Mouse (Mus musculus) CH12.LX (cell line): ENCODE data around the gene Cxcr2. TPM values are rescaled to one million over a fixed set of nuclear protein-coding genes. Genes with fewer than 3 reads are reported as not detected.

Experiments
- DNase-seq: peaks from one replicate; pipeline ENCODE4 v3.0.0-alpha.2; 2013; ENCODE audit errors: extremely low read depth
- H3K27ac ChIP-seq: 2 replicates; pipeline ENCODE4 v1.5.1; 2012; ENCODE audit warnings: low read depth, mild to moderate bottlenecking, control low read depth, moderate library complexity; ENCODE audit not compliant: insufficient read depth
- H3K27me3 ChIP-seq: replicated peaks from 2 replicates; pipeline ENCODE3; 2012; ENCODE audit warnings: inconsistent platforms
- H3K36me3 ChIP-seq, 2 experiments: replicated peaks in 1 of 2; 2 replicates each; pipeline versions ENCODE3 to v1.6.1; 2012; ENCODE audit warnings: inconsistent platforms in 1 of 2, low read length in 1 of 2, mild to moderate bottlenecking in 1 of 2, mixed read lengths in 1 of 2, moderate library complexity in 1 of 2; ENCODE audit not compliant: control insufficient read depth in 1 of 2, insufficient read depth in 1 of 2
- H3K4me1 ChIP-seq, 2 experiments: 2 replicates each; pipeline ENCODE4 v1.6.1; 2012; ENCODE audit warnings: inconsistent platforms in 1 of 2, moderate library complexity in 1 of 2; ENCODE audit not compliant: insufficient read depth in 2 of 2, control insufficient read depth in 1 of 2
- H3K4me2 ChIP-seq: 2 replicates; pipeline ENCODE4 v1.6.1; 2012; ENCODE audit warnings: low read depth, mild to moderate bottlenecking, control low read depth; ENCODE audit not compliant: poor library complexity, insufficient read depth, severe bottlenecking
- H3K4me3 ChIP-seq, 3 experiments: fragments of 150-350 bp in 1 of 3; sonication (generic) in 1 of 3; replicated peaks in 1 of 3; 2 replicates each; pipeline versions ENCODE3 to v1.5.1; 2011 to 2012; ENCODE audit warnings: low read depth in 2 of 3, low read length in 2 of 3, mild to moderate bottlenecking in 2 of 3, moderate library complexity in 2 of 3, control low read depth in 1 of 3, improper control_type of control experiment in 1 of 3, inconsistent platforms in 1 of 3, mixed read lengths in 1 of 3; ENCODE audit not compliant: poor library complexity in 1 of 3
- H3K79me2 ChIP-seq: replicated peaks from 2 replicates; pipeline ENCODE4 v1.6.1; 2012; ENCODE audit warnings: mild to moderate bottlenecking, moderate library complexity; ENCODE audit not compliant: control insufficient read depth, poor library complexity, insufficient read depth, severe bottlenecking; ENCODE audit errors: extremely low read depth
- H3K9ac ChIP-seq: 2 replicates; pipeline ENCODE4 v1.6.1; 2012; ENCODE audit warnings: low read depth, mild to moderate bottlenecking, control low read depth, moderate library complexity; ENCODE audit not compliant: insufficient read depth
- H3K9me3 ChIP-seq: replicated peaks from 2 replicates; pipeline ENCODE3; 2012; ENCODE audit warnings: low read length, inconsistent platforms, mixed read lengths
- BHLHE40 ChIP-seq: IDR thresholded peaks from 2 replicates; pipeline ENCODE4 v1.6.1; 2011; ENCODE audit warnings: mild to moderate bottlenecking, low read depth, low read length, improper control_type of control experiment
- CHD2 ChIP-seq: IDR thresholded peaks from 2 replicates; pipeline ENCODE4 v1.6.1; 2011; ENCODE audit warnings: low read length, improper control_type of control experiment
- CTCF ChIP-seq, 2 experiments: IDR thresholded peaks in 1 of 2; conservative IDR thresholded peaks in 1 of 2; 2 replicates each; pipeline ENCODE4 v1.5.1; 2011 to 2012; ENCODE audit warnings: low read depth in 2 of 2, low read length in 2 of 2, improper control_type of control experiment in 1 of 2, inconsistent platforms in 1 of 2, mild to moderate bottlenecking in 1 of 2, moderate library complexity in 1 of 2
- ELF1 ChIP-seq: IDR thresholded peaks from 2 replicates; pipeline ENCODE4 v1.6.1; 2014; ENCODE audit warnings: low read depth, mild to moderate bottlenecking, inconsistent platforms, low read length, improper control_type of control experiment
- EP300 ChIP-seq: IDR thresholded peaks from 2 replicates; pipeline ENCODE4 v1.6.1; 2011; ENCODE audit warnings: low read length, improper control_type of control experiment
- ETS1 ChIP-seq: conservative IDR thresholded peaks from 2 replicates; pipeline ENCODE4 v1.6.1; 2012; ENCODE audit warnings: low read depth, mild to moderate bottlenecking, inconsistent platforms, low read length, improper control_type of control experiment, moderate library complexity
- HCFC1 ChIP-seq: IDR thresholded peaks from 2 replicates; pipeline ENCODE4 v1.6.1; 2012; ENCODE audit warnings: low read depth, mild to moderate bottlenecking, inconsistent platforms, low read length, improper control_type of control experiment
- IRF4 ChIP-seq: IDR thresholded peaks from 2 replicates; pipeline ENCODE4 v1.6.1; 2014; ENCODE audit warnings: low read depth, mild to moderate bottlenecking, inconsistent platforms, low read length, improper control_type of control experiment
- KAT2A ChIP-seq: IDR thresholded peaks from 2 replicates; pipeline ENCODE4 v1.6.1; 2012; ENCODE audit warnings: low read length, improper control_type of control experiment, inconsistent platforms; ENCODE audit not compliant: insufficient replicate concordance
- MAFK ChIP-seq: IDR thresholded peaks from 2 replicates; pipeline ENCODE4 v1.6.1; 2011; ENCODE audit warnings: low read length, improper control_type of control experiment; ENCODE audit not compliant: insufficient replicate concordance
- MAX ChIP-seq: IDR thresholded peaks from 2 replicates; pipeline ENCODE4 v1.6.1; 2011; ENCODE audit warnings: low read length, improper control_type of control experiment
- MEF2A ChIP-seq: IDR thresholded peaks from 2 replicates; pipeline ENCODE4 v1.6.1; 2014; ENCODE audit warnings: low read depth, mild to moderate bottlenecking, inconsistent platforms, low read length, improper control_type of control experiment, borderline replicate concordance
- MXI1 ChIP-seq: IDR thresholded peaks from 2 replicates; pipeline ENCODE4 v1.6.1; 2011; ENCODE audit warnings: mild to moderate bottlenecking, low read depth, low read length, improper control_type of control experiment
- MYC ChIP-seq: IDR thresholded peaks from 2 replicates; pipeline ENCODE4 v1.6.1; 2011; ENCODE audit warnings: low read depth, mild to moderate bottlenecking, improper control_type of control experiment, low read length
- NELFE ChIP-seq: IDR thresholded peaks from 2 replicates; pipeline ENCODE4 v1.6.1; 2011; ENCODE audit warnings: low read depth, low read length, improper control_type of control experiment
- NRF1 ChIP-seq: IDR thresholded peaks from 2 replicates; pipeline ENCODE4 v1.6.1; 2014; ENCODE audit warnings: low read depth, mild to moderate bottlenecking, inconsistent platforms, low read length, improper control_type of control experiment, moderate library complexity
- PAX5 ChIP-seq: IDR thresholded peaks from 2 replicates; pipeline ENCODE4 v1.6.1; 2012; ENCODE audit warnings: low read length, inconsistent platforms, mixed read lengths
- POLR2AphosphoS2 ChIP-seq: IDR thresholded peaks from 2 replicates; pipeline ENCODE4 v1.6.1; 2011; ENCODE audit warnings: low read depth, low read length, improper control_type of control experiment
- RAD21 ChIP-seq: IDR thresholded peaks from 2 replicates; pipeline ENCODE4 v1.6.1; 2011; ENCODE audit warnings: low read depth, mild to moderate bottlenecking, low read length, improper control_type of control experiment, moderate library complexity
- TBP ChIP-seq: conservative IDR thresholded peaks from 2 replicates; pipeline ENCODE4 v1.6.1; 2011; ENCODE audit warnings: low read depth, low read length, improper control_type of control experiment
- UBTF ChIP-seq: IDR thresholded peaks from 2 replicates; pipeline ENCODE4 v1.6.1; 2012; ENCODE audit warnings: low read depth, mild to moderate bottlenecking, inconsistent platforms, low read length, improper control_type of control experiment, moderate library complexity
- USF1 ChIP-seq: IDR thresholded peaks from 2 replicates; pipeline ENCODE4 v1.6.1; 2014; ENCODE audit warnings: low read depth, mild to moderate bottlenecking, inconsistent platforms, low read length, improper control_type of control experiment
- USF2 ChIP-seq: conservative IDR thresholded peaks from 2 replicates; pipeline ENCODE4 v1.6.1; 2011; ENCODE audit warnings: low read depth, low read length, improper control_type of control experiment
- ZKSCAN1 ChIP-seq: IDR thresholded peaks from 2 replicates; pipeline ENCODE4 v1.6.1; 2012; ENCODE audit warnings: low read depth, inconsistent platforms, low read length, improper control_type of control experiment, borderline replicate concordance
- ZNF384 ChIP-seq: IDR thresholded peaks from 2 replicates; pipeline ENCODE4 v1.6.1; 2012; ENCODE audit warnings: low read depth, low read length, improper control_type of control experiment, inconsistent platforms
- dilution Hi-C: fragments of 300-500 bp; cut with MboI; formaldehyde crosslinking; loops from 2 replicates; pipeline ENCODE4 v1.14.3; 2020; ENCODE audit warnings: low sequenced_read_pairs; ENCODE audit not compliant: extremely low pct_unique_long_range_greater_than_20kb, extremely low pct_ligation_motif_present
- in situ Hi-C: fragments of 300-500 bp; cut with MboI; formaldehyde crosslinking; loops from 3 replicates; pipeline ENCODE4 v1.14.3; 2019; ENCODE audit warnings: low sequenced_read_pairs, low pct_ligation_motif_present, low pct_unique_long_range_greater_than_20kb, mixed read lengths
- polyA plus RNA-seq: library from polyadenylated mRNA; unstranded; fragments of >175 nt; gene quantifications from 2 replicates; pipeline ENCODE4 v1.2.1, GENCODE M21; 2012; ENCODE audit warnings: low read depth; ENCODE audit not compliant: insufficient read length
- total RNA-seq, 2 experiments: library from RNA; depleted of rRNA; stranded (reverse); fragments of 300-350 nt in 1 of 2; fragments of >200 nt in 1 of 2; gene quantifications; 2 replicates each; pipeline ENCODE4 v1.2.3; 2012 to 2014

Cxcr2 gene
- total and polyA plus RNA-seq, 3 experiments, result 0.10 to 0.17 TPM; not detected in 1

DNA sequence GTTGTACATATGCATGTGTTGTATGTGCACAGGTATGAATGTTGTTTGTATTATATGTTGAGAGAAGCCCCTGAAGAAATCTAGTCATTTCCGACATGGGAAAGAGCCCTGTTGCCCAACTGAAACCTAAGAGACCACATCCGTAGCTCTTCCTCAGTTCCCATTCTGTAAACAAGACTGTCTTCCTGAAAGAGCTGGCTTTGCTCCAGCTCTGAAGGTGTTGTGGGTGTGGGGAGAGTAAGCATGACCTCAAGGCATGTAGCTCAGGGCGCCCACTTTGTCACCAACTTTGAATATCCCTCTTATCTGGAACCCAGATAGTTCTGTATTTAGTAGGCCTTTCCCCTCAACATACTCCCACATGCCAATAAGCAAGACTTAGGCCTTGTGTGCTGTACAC, 24.8 kb downstream of the Cxcr2 start:
- dilution Hi-C loops, result no loop called here
- TF ChIP-seq USF2, result no peak
- no peak for TF ChIP-seq MEF2A
- no peak for TF ChIP-seq IRF4
- peaks cover 0 to 3% of the 10 kb centered on the region in 2 experiments; a peak in 1 of 4 replicates for H3K4me1 ChIP-seq
- H3K4me2 ChIP-seq, result no peak overlapping the region
- H3K36me3 ChIP-seq, result no peaks in the 10 kb centered on the region
- DNase-seq, result no peak
- no peaks in the 10 kb centered on the region for H3K79me2 ChIP-seq
- H3K27ac ChIP-seq, result no peak overlapping the region
- H3K9me3 ChIP-seq, result no peaks in the 10 kb centered on the region
- H3K27me3 ChIP-seq, result no peaks in the 10 kb centered on the region
- no peak overlapping the region for H3K4me3 ChIP-seq
- no peak overlapping the region for H3K9ac ChIP-seq
- in situ Hi-C loops, result no loop called here

DNA sequence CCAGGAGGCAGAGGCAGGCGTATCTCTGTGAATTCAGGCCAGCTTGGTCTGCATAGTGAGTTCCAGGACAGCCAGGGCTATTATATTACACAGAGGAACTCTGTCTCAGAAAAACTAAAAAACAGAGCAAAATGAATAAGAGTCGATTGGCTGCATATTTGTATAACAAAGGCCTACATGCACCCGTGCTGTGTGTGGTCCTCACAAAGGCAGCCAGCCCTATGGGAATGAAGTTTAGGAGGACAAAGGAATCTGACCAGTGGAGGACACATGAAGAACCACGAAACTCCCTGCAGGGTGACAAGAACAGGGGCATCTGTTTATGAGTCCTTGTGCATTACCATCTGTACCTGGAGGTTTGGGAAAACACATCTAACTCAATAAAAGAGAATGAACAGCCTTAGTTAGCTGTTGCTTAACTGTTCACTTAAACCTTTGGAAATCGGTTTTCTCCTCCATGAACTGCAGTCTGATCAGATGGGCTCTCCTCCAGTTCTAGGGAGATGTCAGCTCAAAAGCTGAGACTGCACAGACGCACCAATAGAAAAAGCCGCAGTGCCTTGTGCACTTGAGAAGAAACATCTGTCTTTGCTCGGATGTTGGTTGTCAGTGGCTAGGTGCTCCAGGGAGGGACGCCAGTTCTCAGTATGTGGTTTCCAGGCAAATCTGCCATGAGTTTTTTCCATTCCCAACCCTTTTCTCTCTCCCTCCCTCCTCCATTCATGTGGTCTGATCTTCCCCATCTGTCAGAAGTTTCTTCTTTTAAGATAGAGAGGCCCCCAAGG, 26.0 kb downstream of the Cxcr2 start:
- in situ Hi-C loops, result no loop called here
- no peak overlapping the region for H3K4me2 ChIP-seq
- H3K4me3 ChIP-seq, result no peak overlapping the region
- no peaks in the 10 kb centered on the region for H3K36me3 ChIP-seq
- TF ChIP-seq CTCF (conservative IDR thresholded peaks at IDR 0.05 in 1 of 2, IDR thresholded peaks at IDR 0.05 in 1 of 2; ENCODE audit: low read depth in 2 of 2, low read length in 2 of 2), result no peak
- TF ChIP-seq ELF1, result no peak
- TF ChIP-seq NRF1, result no peak
- no peak for TF ChIP-seq MAFK
- TF ChIP-seq USF1, result no peak
- no peak for TF ChIP-seq IRF4
- TF ChIP-seq CHD2, result no peak
- no peak for TF ChIP-seq ZKSCAN1
- no peak for TF ChIP-seq HCFC1
- TF ChIP-seq NELFE, result no peak
- TF ChIP-seq MAX, result no peak
- no peak overlapping the region for H3K27ac ChIP-seq
- DNase-seq, result no peak
- H3K79me2 ChIP-seq, result no peaks in the 10 kb centered on the region
- dilution Hi-C loops, result no loop called here
- peaks cover 0 to 3% of the 10 kb centered on the region in 2 experiments; a peak in 1 of 4 replicates for H3K4me1 ChIP-seq
- H3K9ac ChIP-seq, result no peak overlapping the region
- no peaks in the 10 kb centered on the region for H3K9me3 ChIP-seq
- H3K27me3 ChIP-seq, result no peaks in the 10 kb centered on the region

GRCm38 (mm10) chr1:74181462-74181861, 27.7 kb downstream of the Cxcr2 start:
- dilution Hi-C loops, result no loop called here
- TF ChIP-seq ZNF384 (no peak), RAD21 (no peak), PAX5 (no peak), POLR2AphosphoS2 (no peak), MYC (no peak), EP300 (no peak), MXI1 (no peak), NELFE (no peak), TBP (no peak), ETS1 (no peak), USF1 (no peak), KAT2A (no peak), ELF1 (no peak), ZKSCAN1 (no peak), BHLHE40 (no peak), NRF1 (no peak), UBTF (no peak)
- TF ChIP-seq, all 38 proteins: peak for 0
- Histone ChIP-seq H3K9ac (no peak overlapping the region), H3K9me3 (no peaks in the 10 kb centered on the region), H3K4me2 (no peak overlapping the region), H3K27ac (no peak overlapping the region), H3K4me3 (no peak overlapping the region), H3K27me3 (no peaks in the 10 kb centered on the region), H3K36me3 (no peaks in the 10 kb centered on the region), H3K79me2 (no peaks in the 10 kb centered on the region), H3K4me1 (peaks cover 0 to 5% of the 10 kb centered on the region in 2 experiments; a peak in 1 of 4 replicates)
- no peak for DNase-seq
- in situ Hi-C loops, result no loop called here
